Comparison of ENCODE assay signal across 8 mouse cellular contexts in the genomic region with DNA sequence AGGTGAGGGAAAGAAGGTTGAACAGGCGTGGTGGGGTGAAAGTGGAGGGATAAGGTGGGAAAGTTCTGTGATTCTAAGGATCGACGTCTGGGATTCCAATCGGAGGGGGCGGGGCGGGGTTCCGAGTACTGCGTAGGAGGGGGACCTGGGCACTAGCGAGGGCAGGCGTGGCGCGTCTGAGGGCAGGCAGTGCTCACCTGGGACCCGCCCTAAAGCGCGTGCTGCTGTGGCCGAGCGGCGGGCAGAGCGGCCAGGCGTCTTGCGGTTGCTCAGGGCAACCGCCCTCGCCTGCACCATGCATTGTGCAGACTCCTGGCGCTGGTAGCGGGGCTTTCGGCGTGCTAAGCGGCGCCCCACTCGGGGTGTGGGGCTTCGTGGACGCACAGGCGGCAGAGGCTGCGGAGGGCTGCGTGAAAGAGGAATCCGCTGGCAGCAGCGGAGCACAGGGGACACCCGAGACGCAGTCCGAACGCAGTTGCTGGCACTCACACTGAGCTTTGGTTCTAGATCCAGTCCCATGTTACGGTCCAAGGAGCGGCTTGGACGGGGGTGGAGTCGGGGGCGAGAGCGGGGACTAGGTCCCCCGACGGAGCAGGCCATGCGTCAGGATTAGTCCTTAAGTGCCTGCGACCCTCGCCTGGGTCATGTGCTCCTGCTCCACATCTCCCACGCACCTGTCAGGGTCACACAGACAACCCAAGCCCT. TPM values are rescaled to one million over a fixed set of nuclear protein-coding genes. Genes with fewer than 3 reads are reported as not detected.
DNase-seq lines count a peak whose midpoint lies in the region; ATAC-seq lines count a peak whose summit lies in the region.

A gene (minus strand): TSS at position 51 of the 705 bp plus-strand sequence.

- H3K27me3 ChIP-seq in hindbrain, embryonic 13.5 days, result peaks cover 30% of the 10 kb centered on the region
- H3K27me3 ChIP-seq in limb, embryonic 15.5 days, result peaks cover 34% of the 10 kb centered on the region
- H3K27me3 ChIP-seq in midbrain, embryonic 16.5 days (ENCODE audit: control insufficient read depth, insufficient read depth, low read depth, low read length), result peaks cover 5% of the 10 kb centered on the region; the same call in 1 of the 2 replicates

- H3K36me3 ChIP-seq in hindbrain, embryonic 13.5 days, result no peaks in the 10 kb centered on the region
- H3K36me3 ChIP-seq in limb, embryonic 15.5 days, result no peaks in the 10 kb centered on the region
- no peaks in the 10 kb centered on the region for H3K36me3 ChIP-seq in midbrain, embryonic 16.5 days (ENCODE audit: control insufficient read depth, insufficient read depth, low read length)

- ATAC-seq in hindbrain, embryonic 13.5 days (ENCODE audit: low FRiP score), result peak; percentile 85
- ATAC-seq in limb, embryonic 15.5 days (ENCODE audit: insufficient number of reproducible peaks, low FRiP score, low TSS enrichment, low read depth), result no peak; the same call in 1 of the 2 replicates
- ATAC-seq in midbrain, embryonic 16.5 days, result peak; percentile 86

- no peaks in the 10 kb centered on the region for H3K9me3 ChIP-seq in hindbrain, embryonic 13.5 days
- no peaks in the 10 kb centered on the region for H3K9me3 ChIP-seq in limb, embryonic 15.5 days
- H3K9me3 ChIP-seq in midbrain, embryonic 16.5 days (replicated peaks; ENCODE audit: control insufficient read depth, low read length, poor library complexity, severe bottlenecking), result no peaks in the 10 kb centered on the region

- WGBS in hindbrain, embryonic 13.5 days, result 4% methylated on average over 52 of the region's 53 CpGs
- WGBS in limb, embryonic 15.5 days, result 3% methylated on average over 52 of the region's 53 CpGs
- 1% methylated on average over 53 of the region's 53 CpGs for WGBS in midbrain, embryonic 16.5 days

- H3K27ac ChIP-seq in brown adipose tissue, adult 24 weeks (replicated peaks; ENCODE audit: low read depth, low read length), result no peak within 1 kb of the TSS
- no peak within 1 kb of the TSS for H3K27ac ChIP-seq in hindbrain, embryonic 13.5 days
- no peak within 1 kb of the TSS for H3K27ac ChIP-seq in limb, embryonic 15.5 days
- H3K27ac ChIP-seq in midbrain, embryonic 16.5 days (ENCODE audit: low read length), result no peak within 1 kb of the TSS

- peak within 1 kb of the TSS; percentile 90 for H3K4me2 ChIP-seq in hindbrain, embryonic 13.5 days
- peak within 1 kb of the TSS; percentile 81 for H3K4me2 ChIP-seq in limb, embryonic 15.5 days
- peak within 1 kb of the TSS; percentile 93 for H3K4me2 ChIP-seq in midbrain, embryonic 16.5 days (ENCODE audit: low read length)

- H3K4me3 ChIP-seq in brown adipose tissue, adult 24 weeks (ENCODE audit: insufficient read depth, low read depth, low read length), result 0 out of 2 replicates have a peak within 1 kb of the TSS, but pooled peaks have one; percentile 32
- peak within 1 kb of the TSS; percentile 47 for H3K4me3 ChIP-seq in hindbrain, embryonic 13.5 days
- H3K4me3 ChIP-seq in limb, embryonic 15.5 days, result peak within 1 kb of the TSS; percentile 39
- peak within 1 kb of the TSS; percentile 50 for H3K4me3 ChIP-seq in midbrain, embryonic 16.5 days (ENCODE audit: low read depth, low read length)

- H3K9ac ChIP-seq in hindbrain, embryonic 13.5 days, result peak within 1 kb of the TSS; percentile 71
- peak within 1 kb of the TSS; percentile 20; the same call in 1 of the 2 replicates for H3K9ac ChIP-seq in limb, embryonic 15.5 days
- H3K9ac ChIP-seq in midbrain, embryonic 16.5 days (ENCODE audit: low read depth, low read length), result peak within 1 kb of the TSS; percentile 76

- peak; percentile 82 for DNase-seq in heart, adult 11 months
- DNase-seq in heart, adult 9 months (ENCODE audit: low spot score in 2 of 2), result no peak
- no peak for DNase-seq in frontal cortex, postnatal 10 days (ENCODE audit: low spot score in 2 of 2)
- no peak for DNase-seq in ovary, adult 18-20 months (ENCODE audit: low spot score)

- no peaks in the 10 kb centered on the region for H3K4me1 ChIP-seq in brown adipose tissue, adult 24 weeks (ENCODE audit: control insufficient read depth, insufficient read depth, insufficient read length, low read length)
- peaks cover 14% of the 10 kb centered on the region for H3K4me1 ChIP-seq in hindbrain, embryonic 13.5 days (replicated peaks)
- peaks cover 8% of the 10 kb centered on the region for H3K4me1 ChIP-seq in limb, embryonic 15.5 days
- peaks cover 8% of the 10 kb centered on the region; the same call in 1 of the 2 replicates for H3K4me1 ChIP-seq in midbrain, embryonic 16.5 days (ENCODE audit: control insufficient read depth, insufficient read depth, low read length)

RNA-seq across cellular contexts. Expression of the gene that starts here (rescaled TPM):
- not detected in 2 replicates for polyA plus RNA-seq in brown adipose tissue, adult 24 weeks (2012; ENCODE audit: insufficient read depth, insufficient read length, missing spikeins)
- not detected in 2 replicates for polyA plus RNA-seq in hindbrain, embryonic 13.5 days (2015; fragmentation: Nextera tagmentation; extraction: Ambion mirVana)
- not detected in 2 replicates for polyA plus RNA-seq in limb, embryonic 15.5 days (2015; fragmentation: Nextera tagmentation; extraction: Ambion mirVana)
- polyA plus RNA-seq in midbrain, embryonic 16.5 days (2015; fragmentation: Nextera tagmentation; extraction: Ambion mirVana), result 0.16 and 0.34 TPM in 2 replicates

Comparison
In these comparisons a context has a peak if more than half of its experiments do, and no peak if none do; other contexts are left out.
1. Peak in ATAC-seq, H3K4me3 ChIP-seq, H3K9ac ChIP-seq and H3K4me2 ChIP-seq in hindbrain, embryonic 13.5 days; RNA of the gene not detected or under 1 TPM.
2. Peak in ATAC-seq, H3K4me3 ChIP-seq, H3K9ac ChIP-seq and H3K4me2 ChIP-seq in midbrain, embryonic 16.5 days; RNA of the gene not detected or under 1 TPM.
3. H3K9ac ChIP-seq: peak in every context shown above with its lines; median percentile 76 in midbrain, embryonic 16.5 days; 71 in hindbrain, embryonic 13.5 days; 20 in limb, embryonic 15.5 days.